Mouse (Mus musculus) MN1 (cell line): Measurements from ENCODE around the gene Otogl.

Source experiments
- DNase-seq: peaks from one replicate; pipeline ENCODE4 v3.0.0-alpha.2; 2016; ENCODE audit warnings: low spot score

The Otogl gene

GRCm38 (mm10) chr10:107912084-107912573 is at the start of gene Otogl:
Gene Otogl, minus strand, starts transcription at chr10:107912134.
- DNase-seq: no peak

GRCm38 (mm10) chr10:107956588-107956987 is 44.7 kb upstream of the Otogl start:
- DNase-seq: no peak

- DNase-seq: no peak
Measured at GRCm38 (mm10) chr10:107954444-107954843, 42.5 kb upstream of the Otogl start.

GRCm38 (mm10) chr10:107951596-107951995 is 39.7 kb upstream of the Otogl start:
- no peak for DNase-seq

- DNase-seq: no peak
Measured at GRCm38 (mm10) chr10:107949945-107950344, 38.0 kb upstream of the Otogl start.

GRCm38 (mm10) chr10:107948647-107949046 is 36.7 kb upstream of the Otogl start:
- DNase-seq: no peak

GRCm38 (mm10) chr10:107948038-107948437 is 36.1 kb upstream of the Otogl start:
- DNase-seq: no peak

- peak; percentile 77 for DNase-seq
Measured at GRCm38 (mm10) chr10:107946348-107946747, 34.4 kb upstream of the Otogl start.

GRCm38 (mm10) chr10:107943859-107944258 is 31.9 kb upstream of the Otogl start:
- peak; percentile 40 for DNase-seq

- DNase-seq: no peak
Measured at GRCm38 (mm10) chr10:107941188-107941900, 29.4 kb upstream of the Otogl start.

GRCm38 (mm10) chr10:107940302-107940701 is 28.4 kb upstream of the Otogl start:
- no peak for DNase-seq

GRCm38 (mm10) chr10:107939821-107940220 is 27.9 kb upstream of the Otogl start:
- no peak for DNase-seq

GRCm38 (mm10) chr10:107934055-107934454 is 22.1 kb upstream of the Otogl start:
- no peak for DNase-seq

- no peak for DNase-seq
Measured at GRCm38 (mm10) chr10:107933527-107933926, 21.6 kb upstream of the Otogl start.

- DNase-seq: peak; percentile 89
Measured at GRCm38 (mm10) chr10:107931833-107932828, 20.2 kb upstream of the Otogl start.

GRCm38 (mm10) chr10:107930471-107931021 is 18.6 kb upstream of the Otogl start:
- peak; percentile 39 for DNase-seq

- DNase-seq: peak; percentile 39
Measured at GRCm38 (mm10) chr10:107925306-107925705, 13.4 kb upstream of the Otogl start.

GRCm38 (mm10) chr10:107923860-107924259 is 11.9 kb upstream of the Otogl start:
- DNase-seq: no peak

- no peak for DNase-seq
Measured at GRCm38 (mm10) chr10:107922750-107923149, 10.8 kb upstream of the Otogl start.

GRCm38 (mm10) chr10:107921549-107921948 is 9.6 kb upstream of the Otogl start:
- DNase-seq: peak; percentile 53

GRCm38 (mm10) chr10:107921134-107921533 is 9.2 kb upstream of the Otogl start:
- no peak for DNase-seq

- DNase-seq: no peak
Measured at GRCm38 (mm10) chr10:107913013-107913412, 1.1 kb upstream of the Otogl start.
